Mouse (Mus musculus) lung, adult 2 months (tissue): Measurements from ENCODE around the gene Pitpnc1. TPM values are rescaled to one million over a fixed set of nuclear protein-coding genes. Genes with fewer than 3 reads are reported as not detected.

Source experiments
- DNase-seq: peaks from one replicate; pipeline ENCODE4 v3.0.0; 2022
- H3K4me1 ChIP-seq: fragments of 200-500 bp; 2 replicates; pipeline ENCODE4 v1.6.1; 2011; ENCODE audit warnings: low read length; ENCODE audit not compliant: control insufficient read depth, insufficient read depth
- H3K4me3 ChIP-seq: fragments of 200-500 bp; replicated peaks from 2 replicates; pipeline ENCODE3; 2011; ENCODE audit warnings: low read depth, mild to moderate bottlenecking, control low read depth, low read length; ENCODE audit errors: extremely low read depth
- CTCF ChIP-seq: fragments of 200-500 bp; IDR thresholded peaks from 2 replicates; pipeline ENCODE4 v1.5.1; 2011; ENCODE audit warnings: mild to moderate bottlenecking, low read length, control low read depth; ENCODE audit not compliant: insufficient read depth
- POLR2A ChIP-seq: fragments of 200-500 bp; IDR thresholded peaks from 2 replicates; pipeline ENCODE4 v1.6.1; 2011; ENCODE audit warnings: low read depth, mild to moderate bottlenecking, control low read depth, low read length, borderline replicate concordance; ENCODE audit errors: extremely low read depth
- WGBS: fragments of 180-500 bp; shearing (Covaris S2); methylation state at CpG from one replicate; pipeline ENCODE4 v1.1.7; 2018; 5-methylcytosine and 5-hydroxymethylcytosine counted together
- polyA plus RNA-seq: library from polyadenylated mRNA; depleted of rRNA; stranded (reverse); fragments of >200 nt; gene quantifications from 2 replicates; pipeline ENCODE4 v1.2.3, GENCODE M21; 2012

Pitpnc1 gene
- polyA plus RNA-seq, 1 experiment = 39.0 TPM

- TF ChIP-seq POLR2A (no peak), CTCF (no peak)
- Histone ChIP-seq H3K4me3 (no peak overlapping the region), H3K4me1 (no peaks in the 10 kb centered on the region)
- WGBS = 95% methylated on average over 5 of the region's 5 CpGs
- DNase-seq = no peak
Observed at GRCm38 (mm10) chr11:107401839-107402590, 68.5 kb downstream of the Pitpnc1 start.

- no peak overlapping the region for H3K4me3 ChIP-seq
- H3K4me1 ChIP-seq = no peaks in the 10 kb centered on the region
- no peak for DNase-seq
- no peak for TF ChIP-seq POLR2A
- no peak for TF ChIP-seq CTCF
- 68% methylated on average over 7 of the region's 7 CpGs for WGBS
Observed at GRCm38 (mm10) chr11:107400826-107401225, 69.7 kb downstream of the Pitpnc1 start.

- no peak overlapping the region for H3K4me3 ChIP-seq
- no peak for TF ChIP-seq CTCF
- no peak for TF ChIP-seq POLR2A
- H3K4me1 ChIP-seq = no peaks in the 10 kb centered on the region
- 76% methylated on average over 10 of the region's 10 CpGs for WGBS
- DNase-seq = no peak
Observed at GRCm38 (mm10) chr11:107400005-107400404, 70.5 kb downstream of the Pitpnc1 start.

GRCm38 (mm10) chr11:107397326-107397998 lies 73.0 kb downstream of the Pitpnc1 start:
- WGBS = 72% methylated on average over 10 of the region's 10 CpGs
- Histone ChIP-seq H3K4me1 (no peaks in the 10 kb centered on the region; the same call in 1 of the 2 replicates), H3K4me3 (no peak overlapping the region)
- no peak for TF ChIP-seq CTCF
- TF ChIP-seq POLR2A = no peak
- no peak for DNase-seq

- TF ChIP-seq POLR2A (no peak), CTCF (no peak)
- 55% methylated on average over 3 of the region's 3 CpGs for WGBS
- H3K4me3 ChIP-seq = no peak overlapping the region
- H3K4me1 ChIP-seq = no peaks in the 10 kb centered on the region; the same call in 1 of the 2 replicates
- DNase-seq = no peak
Observed at GRCm38 (mm10) chr11:107394245-107394644, 76.3 kb downstream of the Pitpnc1 start.

GRCm38 (mm10) chr11:107393828-107394165 lies 76.7 kb downstream of the Pitpnc1 start:
- Histone ChIP-seq H3K4me1 (no peaks in the 10 kb centered on the region; the same call in 1 of the 2 replicates), H3K4me3 (no peak overlapping the region)
- no peak for DNase-seq
- no peak for TF ChIP-seq POLR2A
- no peak for TF ChIP-seq CTCF
- WGBS = 70% methylated on average over 12 of the region's 12 CpGs

GRCm38 (mm10) chr11:107393154-107393827 lies 77.2 kb downstream of the Pitpnc1 start:
- H3K4me1 ChIP-seq = no peaks in the 10 kb centered on the region; the same call in 1 of the 2 replicates
- H3K4me3 ChIP-seq = no peak overlapping the region
- DNase-seq = no peak
- TF ChIP-seq POLR2A = no peak
- peak; percentile 65 for TF ChIP-seq CTCF
- WGBS = 82% methylated on average over 7 of the region's 7 CpGs

- 65% methylated on average over 2 of the region's 2 CpGs for WGBS
- DNase-seq = no peak
- no peak for TF ChIP-seq CTCF
- TF ChIP-seq POLR2A = no peak
- H3K4me1 ChIP-seq = no peaks in the 10 kb centered on the region; the same call in 1 of the 2 replicates
- no peak overlapping the region for H3K4me3 ChIP-seq
Observed at GRCm38 (mm10) chr11:107390540-107390939, 80.0 kb downstream of the Pitpnc1 start.

GRCm38 (mm10) chr11:107390001-107390400 lies 80.5 kb downstream of the Pitpnc1 start:
- 69% methylated on average over 10 of the region's 10 CpGs for WGBS
- no peak overlapping the region for H3K4me3 ChIP-seq
- no peak for DNase-seq
- no peaks in the 10 kb centered on the region; the same call in 1 of the 2 replicates for H3K4me1 ChIP-seq
- TF ChIP-seq POLR2A (no peak), CTCF (no peak)
